Comparison of ENCODE assay signal across 1 mouse cellular context in genomic region chr12:40217776-40218175, GRCm38 (mm10).
TF ChIP-seq lines count a peak whose summit lies in the region.

No protein-coding gene starts in this region.

TF ChIP-seq in CH12.LX, 34 proteins besides CTCF, POLR2A, EP300 and RAD21:
- TF ChIP-seq RCOR1 (conservative IDR thresholded peaks at IDR 0.05; ENCODE audit: low read depth, low read length), result no peak
- TF ChIP-seq UBTF (IDR thresholded peaks at IDR 0.05; ENCODE audit: low read depth, low read length), result no peak
- no peak for TF ChIP-seq E2F4 (IDR thresholded peaks at IDR 0.05; ENCODE audit: insufficient replicate concordance, low read depth, low read length)
- no peak for TF ChIP-seq NRF1 (IDR thresholded peaks at IDR 0.05; ENCODE audit: low read depth, low read length)
TF ChIP-seq in CH12.LX: peak in this region for 0.
